Mouse (Mus musculus): ENCODE results near the gene Mboat7.
A peak's percentile ranks its signal among the peaks of the same experiment; 100 is the strongest.
"Not testable (repeated sequence)": the region's sequence is repeated elsewhere in the genome, so short reads cannot be mapped to it uniquely, and the experiment has no call there.

Mboat7 gene

GRCm38 (mm10) chr7:3692987-3693808 lies at the start of gene Mboat7:
Gene Mboat7, minus strand, starts transcription at chr7:3693523.
- peak; percentile 97 to 98 for DNase-seq (ENCODE audit: low read depth in 2 of 2, low spot score in 2 of 2)

- DNase-seq (ENCODE audit: low read depth in 2 of 2, low spot score in 2 of 2), result not testable (repeated sequence)
Measured at GRCm38 (mm10) chr7:3732675-3733074, 39.4 kb upstream of the Mboat7 start.

- DNase-seq (ENCODE audit: low read depth in 2 of 2, low spot score in 2 of 2), result not testable (repeated sequence)
Measured at GRCm38 (mm10) chr7:3725459-3725858, 32.1 kb upstream of the Mboat7 start.

- not testable (repeated sequence) for DNase-seq (ENCODE audit: low read depth in 2 of 2, low spot score in 2 of 2)
Measured at GRCm38 (mm10) chr7:3720268-3720667, 26.9 kb upstream of the Mboat7 start, which contains the start of gene Pirb. Gene Pirb, minus strand, starts transcription at chr7:3720391.

- no peak for DNase-seq (ENCODE audit: low read depth in 2 of 2, low spot score in 2 of 2)
Measured at GRCm38 (mm10) chr7:3715249-3715648, 21.9 kb upstream of the Mboat7 start.

GRCm38 (mm10) chr7:3712264-3712942 lies 19.1 kb upstream of the Mboat7 start:
- DNase-seq (ENCODE audit: low read depth in 2 of 2, low spot score in 2 of 2), result no peak

GRCm38 (mm10) chr7:3709000-3709399 lies 15.7 kb upstream of the Mboat7 start:
- no peak for DNase-seq (ENCODE audit: low read depth in 2 of 2, low spot score in 2 of 2)

GRCm38 (mm10) chr7:3708447-3708980 lies 15.2 kb upstream of the Mboat7 start:
- DNase-seq (ENCODE audit: low read depth in 2 of 2, low spot score in 2 of 2), result not testable (repeated sequence)

GRCm38 (mm10) chr7:3707568-3708413 lies 14.5 kb upstream of the Mboat7 start:
- no peak for DNase-seq (ENCODE audit: low read depth in 2 of 2, low spot score in 2 of 2)

GRCm38 (mm10) chr7:3707027-3707426 lies 13.7 kb upstream of the Mboat7 start:
- no peak for DNase-seq (ENCODE audit: low read depth in 2 of 2, low spot score in 2 of 2)

- no peak for DNase-seq (ENCODE audit: low read depth in 2 of 2, low spot score in 2 of 2)
Measured at GRCm38 (mm10) chr7:3706343-3706934, 13.1 kb upstream of the Mboat7 start.

- no peak for DNase-seq (ENCODE audit: low read depth in 2 of 2, low spot score in 2 of 2)
Measured at GRCm38 (mm10) chr7:3705911-3706310, 12.6 kb upstream of the Mboat7 start.

GRCm38 (mm10) chr7:3705461-3705860 lies 12.1 kb upstream of the Mboat7 start:
- DNase-seq (ENCODE audit: low read depth in 2 of 2, low spot score in 2 of 2), result not testable (repeated sequence)

GRCm38 (mm10) chr7:3704475-3704874 lies 11.2 kb upstream of the Mboat7 start:
- DNase-seq (ENCODE audit: low read depth in 2 of 2, low spot score in 2 of 2), result no peak

- DNase-seq (ENCODE audit: low read depth in 2 of 2, low spot score in 2 of 2), result peak; percentile 93 to 95
Measured at GRCm38 (mm10) chr7:3703879-3704441, 10.6 kb upstream of the Mboat7 start, which contains the start of gene Rps9. Gene Rps9, plus strand, starts transcription at chr7:3703993.

GRCm38 (mm10) chr7:3703148-3703878 lies 10.0 kb upstream of the Mboat7 start:
- DNase-seq (ENCODE audit: low read depth in 2 of 2, low spot score in 2 of 2), result no peak

- no peak for DNase-seq (ENCODE audit: low read depth in 2 of 2, low spot score in 2 of 2)
Measured at GRCm38 (mm10) chr7:3698471-3698870, 5.1 kb upstream of the Mboat7 start.

- not testable (repeated sequence) for DNase-seq (ENCODE audit: low read depth in 2 of 2, low spot score in 2 of 2)
Measured at GRCm38 (mm10) chr7:3694949-3695305, 1.6 kb upstream of the Mboat7 start.

- peak; percentile 40 to 57 for DNase-seq (ENCODE audit: low read depth in 2 of 2, low spot score in 2 of 2)
Measured at GRCm38 (mm10) chr7:3694076-3694948, 989 bp upstream of the Mboat7 start.

Data from CD8-positive naive resting alpha-beta T cell, adult 2 months (primary cell).